Mouse (Mus musculus): Measurements from ENCODE around the gene Wdr62.

GRCm38 (mm10) chr7:30294296-30294695, 14.1 kb upstream of the Wdr62 start:
- no peak for TF ChIP-seq CTCF (IDR thresholded peaks at IDR 0.05; ENCODE audit: low read depth)
- no peak for TF ChIP-seq EP300 (IDR thresholded peaks at IDR 0.05; ENCODE audit: low read depth)
